Mouse (Mus musculus) right cerebral cortex, postnatal 14 days (tissue): ENCODE data around the gene Smad5.
A peak's percentile ranks its signal among the peaks of the same experiment; 100 is the strongest.

Experiments
- DNase-seq: peaks from one replicate; pipeline ENCODE4 v3.0.0; 2022

Gene Smad5

GRCm38 (mm10) chr13:56702469-56703221 lies at the start of gene Smad5:
TSS of gene Smad5 (plus strand) at chr13:56703010.
- peak; percentile 81 for DNase-seq

DNA sequence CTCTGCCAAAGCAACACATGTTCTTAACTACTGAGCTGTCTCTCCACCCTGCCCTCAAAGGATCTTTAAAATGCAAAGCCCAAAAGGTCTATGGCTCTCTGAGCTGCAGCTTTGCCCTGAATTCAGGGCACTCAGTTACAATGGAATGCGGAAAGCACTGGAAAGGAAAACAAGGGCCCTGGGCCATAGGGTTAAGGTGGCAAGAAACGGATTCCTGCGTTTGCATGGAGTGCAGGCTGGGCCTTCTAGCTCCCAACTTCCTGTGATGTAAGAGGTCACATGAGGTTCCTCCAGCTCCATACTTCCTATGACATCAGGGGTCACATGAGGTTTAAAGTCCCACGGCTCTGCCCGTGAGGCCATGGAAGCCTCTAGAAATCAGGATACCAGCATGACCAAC lies 48.6 kb upstream of the Smad5 start:
- DNase-seq, result no peak

- peak; percentile 71 for DNase-seq
Measured at GRCm38 (mm10) chr13:56657946-56658512, 44.8 kb upstream of the Smad5 start.

- DNase-seq, result no peak
Measured at GRCm38 (mm10) chr13:56658931-56659330, 43.9 kb upstream of the Smad5 start.

- no peak for DNase-seq
Measured at GRCm38 (mm10) chr13:56661914-56662621, 40.7 kb upstream of the Smad5 start.

DNA sequence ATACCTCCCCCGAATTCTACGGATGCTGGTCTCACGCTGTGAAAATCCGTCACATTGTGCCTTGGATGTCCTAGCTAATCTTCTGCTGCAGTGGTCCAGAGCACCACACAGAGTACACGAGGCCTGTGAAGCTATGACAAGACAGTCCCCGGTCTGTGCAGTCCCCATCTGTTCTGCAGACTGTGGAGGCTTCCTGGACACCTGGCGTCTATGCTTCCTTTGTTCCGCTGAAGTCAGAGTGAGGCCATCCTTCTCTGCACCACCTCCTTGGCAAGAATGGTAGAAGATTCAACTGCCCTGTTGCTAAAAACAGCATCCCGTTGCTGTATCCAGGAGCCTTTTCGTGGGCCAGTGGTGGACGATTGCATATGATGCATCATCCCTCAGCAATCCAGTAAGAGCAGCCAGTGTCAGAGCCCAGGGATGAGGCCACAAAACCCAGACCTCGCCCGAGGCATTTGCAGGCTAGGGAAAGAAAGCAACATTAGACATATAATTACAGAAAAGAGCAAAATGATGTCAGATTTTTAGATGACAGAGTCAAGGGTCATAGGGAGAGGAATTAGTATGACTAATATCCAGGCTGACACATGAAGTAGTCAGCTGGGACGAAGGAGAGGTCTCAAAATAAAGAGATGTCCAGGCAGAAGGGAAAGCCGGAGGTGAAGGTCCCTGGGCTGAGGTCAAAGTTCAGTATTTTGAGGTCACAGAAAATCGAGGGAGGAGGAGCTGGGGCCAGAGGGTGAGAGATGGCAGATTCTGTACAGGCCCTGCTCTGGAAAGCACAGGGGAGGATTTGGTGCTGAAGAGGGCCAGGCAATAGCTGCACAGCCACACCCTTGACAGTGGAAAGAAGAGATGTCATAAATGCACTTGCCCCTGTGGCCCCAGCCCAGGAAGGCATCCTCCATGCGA lies 38.3 kb upstream of the Smad5 start:
- no peak for DNase-seq

DNA sequence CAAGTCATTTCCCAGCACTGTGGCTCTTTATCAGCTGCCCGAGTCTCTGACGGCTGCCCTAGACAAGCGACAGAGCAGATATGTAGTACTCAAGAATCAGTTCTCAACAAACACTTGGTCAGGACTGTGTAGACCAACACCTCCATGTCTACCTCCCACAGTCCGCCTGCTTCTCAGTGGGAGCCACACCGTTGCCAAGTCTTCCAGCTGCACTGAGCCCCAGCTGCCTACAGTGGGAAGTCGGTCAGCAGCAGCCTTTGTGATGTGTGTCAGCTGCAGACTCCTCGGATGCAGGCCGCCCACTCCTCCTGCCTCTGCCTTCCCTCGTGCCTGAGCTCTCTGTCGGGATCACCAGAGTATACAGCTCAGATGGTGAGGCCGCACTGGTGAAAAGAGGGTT lies 31.6 kb upstream of the Smad5 start:
- DNase-seq, result no peak

GRCm38 (mm10) chr13:56677731-56678130 lies 25.1 kb upstream of the Smad5 start:
- DNase-seq, result no peak

DNA sequence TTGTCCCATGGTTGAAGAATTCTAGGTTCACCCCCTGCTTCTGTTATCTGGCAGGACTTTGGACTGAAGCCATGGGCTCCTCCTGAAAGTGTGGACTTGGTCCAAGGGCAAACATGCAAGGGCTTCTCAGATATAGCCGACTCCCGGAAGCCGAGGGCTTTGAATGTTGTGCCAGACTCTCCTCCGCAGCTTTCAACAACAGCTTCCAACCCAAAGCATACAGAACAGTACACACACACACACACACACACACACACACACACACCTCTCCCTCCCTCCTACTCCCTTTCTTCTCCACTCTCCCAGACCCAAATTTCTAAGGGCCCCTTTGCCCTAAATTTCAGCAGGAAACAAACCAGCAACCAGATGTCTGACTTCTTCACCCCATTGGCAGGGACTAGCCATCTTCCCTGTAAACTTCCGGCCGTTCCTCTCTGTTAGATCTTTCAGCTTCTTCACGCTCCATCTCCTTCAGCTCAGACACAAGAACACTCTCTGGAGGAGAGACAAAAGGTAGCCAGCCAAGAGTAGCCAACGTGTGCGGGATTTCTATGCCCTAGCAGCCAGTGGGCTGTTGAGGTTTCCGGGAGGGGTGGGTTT lies 24.5 kb upstream of the Smad5 start:
- DNase-seq, result no peak

GRCm38 (mm10) chr13:56678826-56679504 lies 23.8 kb upstream of the Smad5 start:
- no peak for DNase-seq

DNA sequence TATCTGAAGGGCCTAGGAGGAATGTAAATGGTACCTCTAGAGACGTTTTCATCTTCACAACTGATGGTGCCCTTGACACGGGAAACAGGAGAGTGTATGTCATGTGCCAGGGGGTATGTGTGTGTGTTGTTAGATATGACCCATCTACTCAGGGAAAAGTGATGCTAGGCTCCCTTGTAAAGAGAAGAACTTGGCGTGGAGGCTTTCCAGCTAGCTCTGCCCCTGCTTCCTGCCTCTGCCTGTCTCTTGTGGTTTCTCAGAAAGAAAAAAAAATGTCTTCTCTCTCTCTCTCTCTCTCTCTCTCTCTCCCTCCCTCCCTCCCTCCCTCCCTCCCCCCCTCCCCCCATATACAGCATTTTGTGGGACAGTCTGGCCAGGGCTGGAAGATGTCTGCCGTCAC lies 20.9 kb upstream of the Smad5 start:
- no peak for DNase-seq

DNA sequence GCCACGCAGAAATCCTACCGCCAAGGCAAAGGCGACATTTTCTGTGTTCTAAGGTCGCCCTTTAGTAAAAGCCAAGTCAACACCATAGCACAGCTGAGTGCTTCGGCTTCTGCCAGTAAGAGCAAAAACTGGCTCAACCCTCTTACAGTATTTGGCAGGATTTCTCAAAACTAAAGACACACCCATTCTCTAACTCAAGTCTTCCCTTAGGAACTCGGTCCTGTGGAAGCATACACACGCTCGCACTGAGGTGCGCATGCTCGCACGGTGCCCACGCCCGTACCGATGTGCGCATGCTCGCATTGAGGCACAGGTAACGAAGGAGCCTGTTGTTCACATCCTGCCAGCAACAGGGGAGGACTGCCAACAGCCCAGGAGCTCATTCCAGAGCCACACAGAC lies 20.5 kb upstream of the Smad5 start:
- DNase-seq, result peak; percentile 50

- no peak for DNase-seq
Measured at GRCm38 (mm10) chr13:56683306-56683705, 19.5 kb upstream of the Smad5 start.

DNA sequence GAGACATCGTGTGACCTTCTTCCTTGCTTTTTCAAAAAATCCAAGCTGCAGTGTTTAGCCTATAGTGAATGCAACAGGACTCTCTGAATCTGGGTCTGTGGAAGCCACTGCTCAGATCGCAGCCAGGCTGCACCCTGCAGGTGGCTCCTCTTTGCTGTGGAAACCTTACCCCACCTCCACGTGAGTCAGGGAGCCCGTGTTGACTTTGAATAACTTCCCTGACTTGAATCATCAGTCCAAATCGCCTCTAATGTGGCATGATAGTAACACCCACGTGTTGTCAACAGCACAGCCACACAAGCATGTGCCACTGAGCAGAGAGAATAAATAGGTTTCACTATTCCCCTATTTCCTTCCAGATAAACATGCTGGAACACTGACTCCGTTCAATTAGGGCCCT lies 10.8 kb upstream of the Smad5 start:
- DNase-seq, result no peak

DNA sequence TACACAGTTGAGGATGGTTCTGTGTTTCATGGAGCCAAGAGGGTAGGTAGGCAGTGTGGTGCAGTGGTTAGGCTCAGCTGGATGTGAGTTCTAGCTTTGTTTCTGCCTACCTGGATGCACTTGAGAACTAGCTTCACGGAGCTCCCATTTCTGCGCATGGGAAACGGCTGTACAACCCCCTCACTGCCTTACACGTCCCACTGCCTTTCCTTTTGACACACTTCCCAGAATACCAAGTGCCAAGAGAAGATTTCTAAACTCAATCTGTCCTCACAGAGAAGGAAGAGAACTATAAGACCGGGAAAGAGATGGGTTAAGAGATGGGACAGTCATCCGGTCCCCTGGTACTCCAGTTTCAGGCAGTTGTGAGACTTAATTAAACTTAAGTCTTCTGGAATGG lies 10.2 kb upstream of the Smad5 start:
- no peak for DNase-seq

DNA sequence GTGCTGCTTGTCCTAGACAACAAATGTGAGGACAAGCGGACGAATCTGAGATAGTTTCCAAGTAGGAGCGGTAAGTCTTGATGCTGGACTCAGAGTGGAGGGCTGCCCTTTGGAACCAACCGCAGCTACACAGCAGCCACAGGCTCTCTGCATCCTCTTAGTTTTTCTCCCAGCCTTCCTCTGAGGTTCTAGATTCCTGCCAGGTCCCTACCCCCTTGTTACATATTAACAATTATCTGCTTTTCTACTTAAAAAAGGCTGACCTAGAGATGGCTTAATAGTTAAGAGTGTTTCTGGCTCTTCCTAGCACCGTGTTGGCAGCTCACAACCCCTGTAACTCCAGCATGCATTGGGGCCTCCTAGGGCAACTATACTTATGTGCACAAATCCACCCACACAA lies 7.1 kb upstream of the Smad5 start:
- no peak for DNase-seq

DNA sequence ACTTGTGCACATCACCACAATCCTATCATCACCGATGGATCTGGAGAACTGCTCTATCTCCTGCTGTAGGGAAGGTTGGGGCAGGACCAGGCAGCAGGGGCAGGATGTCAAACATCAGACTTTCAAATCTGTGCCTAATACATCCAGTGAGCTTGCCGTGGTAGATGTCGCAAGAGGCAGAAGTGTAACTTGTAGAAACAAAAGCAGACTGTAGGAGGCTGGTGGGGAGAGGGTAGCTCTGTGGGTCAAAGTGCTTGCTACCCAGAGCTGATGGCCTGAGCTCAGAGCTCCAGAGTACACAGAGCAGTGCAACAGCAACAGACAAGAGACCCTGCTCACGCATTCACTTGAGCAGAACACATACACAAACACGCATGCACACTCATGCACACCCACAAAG lies 6.1 kb upstream of the Smad5 start:
- DNase-seq, result no peak

DNA sequence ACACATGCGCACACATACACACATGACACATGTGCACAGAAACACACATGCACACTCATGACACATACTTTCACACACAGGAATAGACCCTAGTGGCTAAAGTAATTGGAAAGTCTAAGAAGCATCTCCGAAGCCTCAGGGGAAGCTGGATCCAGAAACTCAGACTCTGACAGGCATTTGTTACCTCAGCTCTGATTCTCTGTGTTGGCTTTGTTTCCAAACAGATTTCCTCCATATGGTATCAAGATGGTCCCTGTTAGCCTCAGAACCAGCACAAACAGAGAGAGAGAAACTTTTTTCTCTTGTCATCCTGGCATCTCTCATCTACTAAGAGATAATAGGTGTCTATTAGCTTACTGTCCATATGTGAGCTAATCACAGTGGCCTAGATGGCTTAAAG lies 5.6 kb upstream of the Smad5 start:
- no peak for DNase-seq

- DNase-seq, result peak; percentile 53
Measured at GRCm38 (mm10) chr13:56698391-56698790, 4.4 kb upstream of the Smad5 start.

DNA sequence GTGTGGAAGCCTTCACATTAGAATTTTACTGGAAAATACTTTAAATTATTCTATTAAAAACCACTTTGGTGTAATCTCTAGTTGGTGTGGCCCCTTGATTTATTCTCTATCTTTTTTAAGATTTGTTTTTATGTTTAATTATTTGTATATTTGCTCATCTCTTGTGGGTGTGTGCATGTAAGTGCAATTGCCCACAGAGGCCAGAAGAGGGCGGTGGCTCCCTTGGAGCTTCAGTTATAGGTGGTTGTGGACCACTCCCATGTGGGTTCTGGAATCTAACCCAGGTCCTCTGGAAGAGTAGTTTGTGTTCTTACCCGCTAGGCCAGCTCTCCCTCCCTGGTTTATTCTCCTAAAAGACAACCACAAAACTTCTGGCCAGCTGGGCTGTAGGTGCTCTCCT lies 3.4 kb upstream of the Smad5 start:
- no peak for DNase-seq

GRCm38 (mm10) chr13:56700981-56701380 lies 1.8 kb upstream of the Smad5 start:
- DNase-seq, result no peak

GRCm38 (mm10) chr13:56701924-56702323 lies 886 bp upstream of the Smad5 start:
- no peak for DNase-seq
